Mouse (Mus musculus): ENCODE measurements around the gene Smg8.
A peak's percentile ranks its signal among the peaks of the same experiment; 100 is the strongest.
"Not testable (repeated sequence)": the region's sequence is repeated elsewhere in the genome, so short reads cannot be mapped to it uniquely, and the experiment has no call there.

Smg8 gene

DNA sequence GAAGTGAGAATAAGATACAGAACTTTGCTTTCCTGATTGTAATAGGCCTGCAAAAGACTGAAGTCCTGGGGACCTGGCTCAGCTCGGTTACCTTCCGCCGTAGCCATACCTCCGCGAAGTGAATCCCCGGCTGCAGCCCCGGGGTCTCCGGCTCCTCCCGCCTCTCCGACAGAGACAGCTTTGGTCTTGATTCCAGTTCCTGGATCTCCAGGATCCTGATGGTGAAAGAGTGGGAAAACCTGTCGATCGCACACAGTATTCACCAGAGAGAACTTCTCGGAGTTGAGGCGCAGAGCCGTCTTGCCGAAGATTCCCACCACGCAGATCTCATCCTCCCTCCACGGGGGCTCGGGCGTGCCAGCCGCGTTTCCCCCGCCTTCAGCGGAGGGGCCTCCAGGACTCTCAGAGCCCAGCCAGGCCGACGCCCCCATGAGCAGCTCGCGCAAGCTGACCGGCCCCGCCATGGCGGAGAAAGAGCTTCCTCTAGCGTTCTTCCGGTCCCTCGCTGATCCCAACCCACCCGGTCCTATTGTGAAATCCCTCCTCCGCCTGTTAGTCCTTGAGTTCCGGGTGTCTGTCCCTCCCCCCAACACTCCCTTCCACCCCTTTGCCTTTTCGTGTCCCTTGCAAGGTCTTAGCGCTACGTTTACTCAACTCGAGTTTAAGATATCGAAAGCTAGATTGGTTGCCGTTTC lies at the start of gene Smg8:
Gene Smg8 (minus strand): TSS at position 485 of the 695 bp plus-strand sequence.
- DNase-seq: peak; percentile 69

DNA sequence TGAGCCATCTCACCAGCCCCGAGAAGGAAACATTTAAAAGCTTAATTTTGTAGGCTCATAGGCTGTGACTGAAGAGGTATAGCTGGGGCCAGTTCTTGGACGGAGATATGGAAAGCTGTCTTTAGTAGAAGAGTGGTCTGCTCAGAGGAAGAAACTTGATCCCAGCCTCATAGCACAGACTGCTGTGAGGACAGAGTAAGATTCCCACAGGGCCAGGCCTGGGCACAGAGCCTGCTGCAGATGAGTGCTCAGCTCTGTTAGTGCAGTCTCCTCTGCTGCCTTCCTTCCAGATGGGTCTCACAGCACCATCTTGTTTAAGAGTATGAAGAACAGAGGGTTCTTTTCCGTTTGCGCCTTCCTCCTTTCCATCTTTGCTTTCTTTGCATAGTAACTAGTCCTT lies 49.7 kb upstream of the Smg8 start:
- no peak for DNase-seq

DNA sequence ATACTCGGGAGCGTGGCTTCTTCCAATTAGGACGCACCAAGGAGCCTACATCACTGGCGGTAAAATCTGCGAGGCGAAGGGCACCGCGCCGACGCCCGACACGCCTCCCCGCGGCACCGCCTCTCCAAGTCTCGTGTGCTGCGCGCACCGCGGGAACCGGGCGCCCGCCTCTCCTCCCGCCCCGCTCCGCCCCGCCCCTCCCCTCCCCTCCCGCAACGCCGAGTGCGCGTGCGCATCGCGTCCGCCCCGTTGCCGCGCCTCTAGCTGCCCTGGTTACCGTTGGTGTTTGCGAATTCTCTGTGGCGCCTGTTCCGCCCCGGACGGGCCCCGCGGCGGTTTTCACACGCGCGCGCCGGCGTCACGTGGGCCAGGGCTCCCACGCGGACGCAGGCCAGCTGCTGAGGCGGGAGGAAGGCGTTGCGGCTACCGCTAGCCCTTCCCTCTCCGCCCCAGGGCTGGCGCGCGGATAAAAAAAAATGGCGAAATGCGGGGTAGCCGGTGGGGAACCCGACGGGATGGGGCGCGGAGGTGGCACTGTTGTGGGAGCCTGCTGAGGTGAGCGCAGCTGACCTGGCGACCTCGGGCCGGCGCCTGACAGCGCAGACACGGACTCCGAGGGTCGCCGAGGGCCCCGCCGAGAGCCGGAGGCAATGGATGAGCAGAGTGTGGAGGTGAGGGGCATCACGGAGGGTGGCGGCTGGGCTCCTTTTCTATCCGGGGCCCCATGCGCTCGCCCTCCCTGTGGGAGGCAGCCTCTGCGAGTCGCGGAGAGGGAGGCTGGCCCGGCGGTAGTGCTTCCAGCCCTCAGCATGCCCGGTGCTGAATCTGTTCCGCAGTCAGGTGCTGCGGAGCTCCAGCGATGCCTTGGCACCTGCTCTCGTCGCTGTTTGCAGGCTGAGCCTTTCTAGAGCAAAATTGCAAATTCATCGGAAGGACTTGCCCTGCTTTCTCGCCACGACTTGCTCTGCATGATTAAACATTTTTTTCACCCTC lies 40.5 kb upstream of the Smg8 start, which contains the start of gene Trim37:
Gene Trim37 (plus strand): TSS at position 254 of the 993 bp plus-strand sequence.
- peak; percentile 88 for DNase-seq

DNA sequence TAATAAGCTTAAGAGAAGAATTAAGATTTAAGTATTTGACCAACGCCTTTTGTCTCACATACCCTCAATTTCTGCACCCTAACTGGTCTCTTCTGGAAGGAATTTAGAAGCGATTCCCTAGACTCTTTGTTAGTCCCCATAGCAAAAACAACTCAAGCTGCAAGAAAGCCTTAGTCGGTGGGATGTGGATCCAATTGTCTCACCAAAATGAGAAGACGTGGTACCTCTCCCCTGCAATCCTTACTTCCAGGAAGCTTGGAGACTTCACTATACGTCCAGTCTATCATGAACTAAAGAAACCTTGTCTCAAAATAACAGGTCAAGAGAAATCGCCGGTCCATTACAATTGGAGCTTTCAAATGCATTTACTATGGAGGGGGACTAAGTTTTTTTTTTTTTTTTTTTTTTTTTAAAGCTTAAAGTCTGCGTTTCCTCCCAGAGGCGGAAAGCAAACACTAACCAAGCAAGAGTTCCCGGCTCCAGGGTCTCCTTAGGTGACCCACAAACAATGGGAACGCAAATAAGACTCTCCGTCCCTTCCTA lies 39.8 kb upstream of the Smg8 start:
- DNase-seq: no peak

DNA sequence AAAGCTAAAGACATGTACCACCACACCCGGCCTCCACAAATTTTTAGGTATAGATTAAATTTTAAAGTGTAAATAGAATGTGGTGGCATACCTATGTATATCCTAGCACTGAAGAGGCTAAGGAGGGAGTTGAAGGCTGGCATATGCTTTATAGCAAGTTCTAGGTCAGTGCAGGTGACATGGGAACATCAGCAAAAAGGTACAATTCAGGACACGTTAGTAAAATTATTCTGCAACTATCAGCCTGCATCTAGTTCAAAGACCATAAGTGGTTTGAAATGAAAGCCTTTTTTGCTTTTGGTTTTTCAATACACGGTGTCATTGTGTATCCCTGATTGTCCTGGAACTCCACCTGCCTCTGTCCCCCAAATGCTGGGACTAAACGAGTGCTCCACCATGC lies 39.0 kb upstream of the Smg8 start:
- no peak for DNase-seq

DNA sequence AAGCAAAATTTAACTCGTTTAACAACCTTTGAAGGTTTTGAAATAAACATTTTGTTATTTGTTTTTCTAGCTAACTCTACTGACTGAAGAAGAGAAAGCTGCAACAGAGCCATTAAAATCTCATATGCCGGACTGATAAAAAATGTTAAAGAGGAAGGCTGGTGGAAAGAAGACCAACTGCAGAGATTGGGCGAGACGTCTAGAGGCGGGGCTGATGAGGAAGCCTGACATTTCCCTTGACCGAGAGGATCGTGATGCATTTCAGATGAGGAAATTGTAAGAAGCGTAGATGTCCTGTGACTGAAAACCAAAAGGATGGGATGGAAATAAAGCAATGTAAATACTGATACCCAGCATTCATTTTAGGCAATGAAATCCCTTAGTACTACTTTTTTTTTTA lies 35.3 kb upstream of the Smg8 start:
- DNase-seq: no peak

DNA sequence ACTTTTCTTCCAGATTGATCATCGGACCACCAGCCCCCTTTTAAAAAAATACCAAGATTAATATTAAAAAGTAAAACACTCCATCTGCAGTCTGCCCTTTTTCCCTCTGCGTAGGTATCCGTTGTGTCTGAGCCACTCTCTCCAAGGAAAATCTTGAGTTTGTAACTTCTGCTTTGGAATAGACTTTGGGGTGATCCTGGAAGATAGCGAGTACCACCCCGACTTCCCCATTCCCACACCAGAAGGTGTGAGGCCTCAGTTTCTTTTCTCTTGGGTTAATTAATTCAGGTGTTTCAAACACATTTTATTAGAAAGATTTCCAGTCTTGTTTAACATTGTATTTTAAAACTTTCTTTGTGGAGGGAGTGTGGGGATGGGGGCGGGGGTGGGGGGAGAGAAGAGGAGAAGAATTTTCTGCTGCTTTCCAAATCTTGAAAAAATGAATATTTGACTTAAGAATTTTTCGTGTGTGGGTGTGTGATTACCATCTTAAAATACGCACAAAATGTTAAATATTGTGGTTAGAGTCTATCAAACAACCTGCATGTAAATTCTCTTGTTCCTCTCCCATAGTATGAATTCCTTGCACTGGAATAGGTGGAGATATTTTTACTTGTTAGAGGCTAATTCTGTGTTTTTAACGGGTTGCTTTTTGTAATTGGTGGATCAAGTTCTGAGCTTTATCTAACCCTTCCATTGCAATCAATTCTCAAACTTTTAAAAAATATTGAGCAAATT lies 23.8 kb upstream of the Smg8 start:
- DNase-seq: no peak

DNA sequence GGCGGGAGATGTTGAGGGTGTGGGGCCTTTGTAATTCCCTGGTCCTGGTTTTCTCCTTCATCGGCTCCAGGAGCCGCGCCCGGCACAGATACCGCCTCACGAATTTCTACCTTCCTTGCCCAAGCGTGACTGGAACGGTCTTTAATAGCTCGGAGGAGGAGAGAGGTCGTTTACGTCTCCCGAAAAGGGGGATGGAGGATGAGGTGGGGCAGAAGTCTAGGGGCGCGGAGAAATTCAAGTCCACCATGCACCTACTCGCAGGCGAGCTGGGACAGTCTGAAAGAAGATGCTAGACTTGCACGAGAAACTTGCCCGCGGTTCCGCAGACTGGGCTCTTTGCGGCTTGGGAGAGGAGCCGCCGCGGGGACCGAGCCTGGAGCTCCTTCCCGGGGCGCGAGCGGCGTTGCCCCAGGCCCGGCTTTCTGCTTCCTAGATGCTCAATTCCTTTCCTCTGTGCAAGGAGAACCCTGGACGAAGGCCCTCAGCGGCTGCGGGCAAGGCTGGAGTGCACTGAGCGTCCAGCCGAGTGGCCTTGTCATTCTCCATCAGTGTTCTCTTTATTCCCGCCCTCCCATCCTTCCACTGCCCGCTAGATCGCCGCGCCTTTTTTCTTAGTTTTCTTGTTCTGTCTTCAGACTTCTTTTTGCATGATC lies 23.1 kb upstream of the Smg8 start:
- DNase-seq: no peak

DNA sequence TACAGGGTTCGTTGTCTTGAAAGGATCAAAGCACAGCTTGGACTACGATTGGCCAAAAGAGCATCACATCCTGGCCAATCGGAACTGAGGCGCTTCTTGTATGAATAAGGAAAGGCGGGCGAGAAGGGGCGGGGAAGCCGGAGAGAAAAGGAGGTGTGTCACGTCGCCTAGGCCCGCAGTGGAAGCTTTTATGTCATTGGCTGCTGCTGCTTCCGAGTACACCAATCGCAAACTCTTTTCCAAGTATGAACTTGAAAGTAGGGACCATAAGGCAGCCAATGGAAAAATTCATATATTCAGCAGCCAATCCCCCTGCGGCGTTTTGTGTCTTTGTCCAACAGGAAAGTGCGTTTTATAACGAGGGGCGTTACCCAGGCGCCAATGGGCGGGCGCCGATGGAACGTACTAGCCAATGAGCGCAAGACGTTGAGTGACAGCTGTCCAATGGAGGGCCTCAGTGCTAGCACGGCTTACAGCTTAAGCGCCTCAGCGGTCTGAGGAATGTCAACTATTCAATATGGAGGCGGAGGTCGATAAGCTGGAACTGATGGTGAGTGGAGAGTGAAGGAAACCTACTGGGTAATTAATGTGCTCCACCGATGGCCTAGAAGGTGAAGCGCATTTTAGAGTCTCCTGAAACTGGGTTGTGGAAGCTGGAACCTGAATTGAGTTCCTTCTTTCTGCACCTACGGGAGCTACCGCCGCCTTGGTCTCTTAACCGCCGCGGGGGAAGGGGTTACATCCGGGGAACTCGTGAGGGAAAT lies 22.4 kb upstream of the Smg8 start, which contains the start of gene Ska2:
Gene Ska2 (plus strand): TSS at position 480 of the 764 bp plus-strand sequence.
- DNase-seq: peak; percentile 100

DNA sequence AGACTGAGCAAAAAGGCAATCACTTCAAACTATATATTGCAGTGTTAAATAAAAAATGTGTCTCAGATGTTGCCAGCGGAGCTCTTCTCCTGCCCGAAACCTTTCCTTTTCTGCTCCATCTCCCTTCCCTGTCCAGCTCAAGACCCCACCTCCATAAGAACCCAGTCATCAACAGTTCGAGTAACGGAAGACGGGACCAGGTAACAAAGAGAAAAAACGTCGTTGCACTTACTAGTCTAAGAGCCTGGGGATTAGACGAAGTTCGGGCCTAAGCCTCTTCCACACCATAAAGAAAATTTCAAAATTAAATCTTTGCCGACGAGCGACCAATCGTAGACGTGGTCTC lies 21.8 kb upstream of the Smg8 start, which contains the start of gene Prr11:
Gene Prr11 (minus strand): TSS at position 300 of the 346 bp plus-strand sequence.
- no peak for DNase-seq

DNA sequence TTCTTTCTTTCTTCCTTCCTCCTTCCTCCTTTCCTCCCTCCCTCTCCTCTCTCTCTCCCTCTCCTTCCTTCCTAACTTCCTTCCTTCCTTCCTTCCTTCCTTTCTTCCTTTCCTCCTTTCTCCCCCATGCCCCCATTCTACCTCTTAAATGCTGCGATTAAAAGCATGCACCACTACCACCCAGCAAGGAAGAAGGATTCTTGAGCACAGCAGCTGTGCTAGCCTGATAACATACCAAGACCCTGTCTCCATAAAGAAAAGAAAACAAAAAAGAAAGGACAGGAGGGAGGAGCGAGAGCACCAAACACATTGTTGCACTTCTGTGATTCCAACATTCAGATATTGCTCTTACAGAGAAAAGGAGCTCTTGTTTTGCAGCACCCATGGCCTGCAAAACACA lies 568 bp upstream of the Smg8 start:
- DNase-seq: no peak

DNA sequence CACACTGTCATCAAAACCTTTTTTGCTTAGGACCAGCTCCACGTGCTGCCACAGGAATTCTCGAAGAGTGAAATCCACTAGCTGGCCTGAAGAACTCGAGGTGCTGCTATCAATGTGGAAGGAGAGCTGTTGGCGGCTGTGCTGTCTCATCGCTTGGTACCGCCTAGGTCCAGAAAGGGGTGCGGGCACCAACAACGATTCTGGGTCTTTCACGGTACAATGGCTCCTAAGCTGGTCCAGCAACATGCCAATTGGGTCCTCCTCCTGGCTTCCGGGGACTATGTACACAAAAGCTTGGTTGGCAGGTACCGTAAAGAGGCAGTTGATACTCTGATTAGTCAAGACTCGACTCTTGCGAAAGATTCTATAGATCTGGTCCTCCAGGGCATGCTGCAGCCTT lies 1.1 kb downstream of the Smg8 start:
- no peak for DNase-seq

DNA sequence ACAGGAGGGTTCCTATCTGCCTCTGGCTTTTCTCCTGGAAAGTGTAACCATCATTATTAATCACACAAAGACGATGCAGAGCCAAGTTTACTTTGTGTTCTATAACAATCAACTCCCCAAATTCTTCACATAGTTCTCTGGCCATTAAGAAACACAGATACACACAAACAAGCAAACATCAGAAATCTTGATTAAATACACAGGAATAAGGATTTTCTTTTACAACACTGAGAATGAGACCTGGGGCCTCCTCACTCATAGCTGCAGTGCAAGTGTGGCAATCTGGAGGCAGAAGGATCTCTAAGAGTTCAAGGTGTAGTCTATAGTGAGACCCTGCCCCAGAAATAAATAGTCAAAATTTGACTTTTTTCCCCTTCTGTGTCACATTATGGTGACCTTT lies 2.9 kb downstream of the Smg8 start:
- no peak for DNase-seq

DNA sequence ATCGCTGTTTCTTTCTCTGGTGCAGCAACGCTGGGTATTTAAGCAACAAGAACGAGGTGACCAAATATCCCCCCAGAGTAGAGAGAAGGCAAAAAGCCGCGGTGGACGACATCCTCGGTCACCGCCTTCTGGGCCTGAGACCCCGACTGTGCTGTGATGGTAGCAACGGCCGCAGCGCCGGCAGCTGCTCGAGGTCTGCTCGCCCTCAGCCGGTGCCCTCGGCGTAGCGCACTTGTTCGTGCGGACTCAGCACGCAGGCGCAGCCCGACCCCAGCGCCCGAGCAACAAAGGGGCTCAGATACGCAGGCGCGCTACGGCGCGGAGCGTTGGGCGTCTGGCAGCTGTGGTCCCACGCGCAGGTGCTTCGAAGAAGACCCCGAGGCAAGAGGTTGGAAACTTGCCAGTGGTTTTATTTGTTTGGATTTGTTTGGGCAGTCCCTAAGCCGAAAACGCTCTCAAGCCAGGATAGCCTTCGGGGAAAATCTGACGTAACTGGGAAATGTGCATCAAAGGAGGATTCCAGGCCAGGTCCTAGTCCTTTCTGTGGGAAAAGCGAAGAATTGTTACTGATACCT lies 12.6 kb downstream of the Smg8 start, which contains the start of gene Gdpd1:
Gene Gdpd1 (minus strand): TSS at position 197 of the 575 bp plus-strand sequence.
- DNase-seq: peak; percentile 64

DNA sequence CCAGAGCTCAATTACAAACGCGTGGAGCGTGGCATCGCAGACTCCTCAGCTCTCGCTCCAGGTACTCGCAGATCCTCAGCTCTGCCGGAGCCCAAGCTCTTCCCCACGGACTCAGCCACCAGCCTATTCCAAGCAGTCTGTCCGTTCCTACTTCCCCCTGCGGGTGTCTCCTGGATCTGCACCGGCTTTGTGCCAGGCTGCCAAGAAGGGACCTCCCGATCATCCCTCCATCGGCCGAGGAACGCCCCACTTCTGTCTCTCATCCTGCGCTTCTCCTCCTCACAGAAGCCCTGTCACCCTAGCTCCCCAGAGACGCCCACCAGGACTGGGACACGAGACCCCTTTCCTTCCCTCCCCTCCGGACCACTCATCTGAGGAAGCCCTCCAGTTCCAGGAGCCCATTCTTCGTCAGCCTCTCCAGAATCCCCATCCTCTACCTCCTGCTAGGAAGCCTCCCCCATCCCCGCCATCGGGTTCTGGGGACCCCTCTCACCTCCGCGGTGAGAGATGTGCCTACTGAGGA lies 13.2 kb downstream of the Smg8 start:
- DNase-seq: peak; percentile 43

DNA sequence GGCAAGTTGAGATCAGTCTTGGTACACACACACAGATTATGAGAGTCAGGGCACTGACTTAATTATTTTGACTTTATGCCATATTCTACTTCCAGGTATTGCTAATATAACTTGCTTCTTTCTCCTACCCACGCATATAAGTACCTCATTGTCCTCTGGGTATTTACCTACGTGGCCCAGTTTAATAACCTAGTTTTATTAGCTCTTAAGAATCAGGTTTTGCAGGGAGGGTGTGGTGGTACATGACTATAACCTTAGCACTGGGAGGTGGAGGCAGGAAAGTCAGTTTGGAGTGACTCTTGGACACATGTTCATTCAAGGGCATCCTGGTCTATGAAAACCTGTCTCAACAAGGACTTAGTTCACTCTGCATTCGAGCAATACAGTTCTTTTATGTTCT lies 24.5 kb downstream of the Smg8 start:
- no peak for DNase-seq

DNA sequence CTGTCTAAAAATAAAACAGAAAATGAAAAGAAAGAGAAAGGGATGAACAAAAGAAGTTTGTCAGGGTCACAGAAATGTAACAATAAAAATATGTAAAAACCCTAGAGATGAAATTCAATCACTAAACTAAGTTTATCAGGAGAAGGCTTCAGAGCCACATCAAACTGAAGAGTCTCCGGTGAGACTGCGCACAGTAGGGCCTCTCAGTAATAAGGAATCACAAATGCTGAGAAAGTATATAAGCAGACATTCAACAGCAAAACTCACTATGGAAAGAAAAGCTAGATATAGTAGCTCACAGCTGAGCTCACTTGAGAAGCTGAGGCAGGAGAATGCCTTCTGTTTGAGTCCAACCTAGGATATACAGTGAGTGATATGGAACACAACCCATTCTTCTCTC lies 26.2 kb downstream of the Smg8 start:
- no peak for DNase-seq

DNA sequence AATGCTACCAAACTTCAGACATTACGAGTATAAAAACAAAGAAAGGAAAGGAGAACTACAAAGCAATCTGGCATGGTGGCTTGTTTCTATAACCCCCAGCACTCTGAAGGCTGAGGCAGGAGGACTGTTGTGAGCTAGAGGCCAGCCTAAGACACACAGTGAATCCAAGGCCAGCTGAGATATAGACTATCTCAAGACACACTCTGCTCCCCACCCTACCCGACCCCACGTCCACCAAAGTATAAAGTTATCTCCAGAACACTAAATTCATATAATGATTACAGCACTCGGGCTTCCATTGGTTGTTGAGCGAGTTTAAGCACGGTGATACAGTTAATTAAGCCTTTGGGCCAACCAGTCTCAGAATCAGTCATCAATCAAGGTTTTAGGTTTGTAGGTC lies 30.3 kb downstream of the Smg8 start:
- no peak for DNase-seq

DNA sequence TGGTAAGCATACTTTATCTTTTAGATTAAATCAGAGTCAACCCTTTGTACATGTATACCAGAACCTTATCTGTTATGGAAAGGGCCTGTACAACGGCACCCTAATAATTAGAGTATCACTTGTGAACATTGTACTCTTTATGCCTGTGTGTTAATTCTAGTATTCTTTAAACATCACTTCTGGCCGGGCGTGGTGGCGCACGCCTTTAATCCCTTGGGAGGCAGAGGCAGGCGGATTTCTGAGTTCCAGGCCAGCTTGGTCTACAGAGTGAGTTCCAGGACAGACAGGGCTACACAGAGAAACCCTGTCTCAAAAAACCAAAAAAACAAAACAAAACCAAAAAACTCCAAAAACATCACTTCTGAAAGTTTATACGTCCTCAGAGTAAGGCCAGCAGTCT lies 37.7 kb downstream of the Smg8 start:
- not testable (repeated sequence) for DNase-seq

DNA sequence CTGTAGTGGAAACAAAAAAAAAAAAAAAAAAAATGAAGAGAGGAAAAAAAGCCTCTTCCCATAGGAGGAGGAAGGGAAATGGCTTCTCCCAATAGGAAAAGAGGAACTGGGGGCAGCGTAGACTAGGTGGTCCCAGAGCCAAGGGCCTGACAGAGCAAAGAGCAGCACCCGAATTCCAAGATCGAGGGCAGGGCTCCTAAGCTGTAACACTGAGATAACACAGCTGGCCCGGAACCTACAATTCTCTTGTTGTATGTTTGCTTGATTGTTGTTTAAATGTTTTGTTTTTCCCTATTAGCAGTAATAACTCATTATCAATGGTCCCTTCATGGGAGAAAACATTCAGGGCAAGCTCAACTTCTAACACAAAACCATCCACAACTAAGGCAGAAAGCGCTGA lies 39.6 kb downstream of the Smg8 start:
- DNase-seq: no peak

DNA sequence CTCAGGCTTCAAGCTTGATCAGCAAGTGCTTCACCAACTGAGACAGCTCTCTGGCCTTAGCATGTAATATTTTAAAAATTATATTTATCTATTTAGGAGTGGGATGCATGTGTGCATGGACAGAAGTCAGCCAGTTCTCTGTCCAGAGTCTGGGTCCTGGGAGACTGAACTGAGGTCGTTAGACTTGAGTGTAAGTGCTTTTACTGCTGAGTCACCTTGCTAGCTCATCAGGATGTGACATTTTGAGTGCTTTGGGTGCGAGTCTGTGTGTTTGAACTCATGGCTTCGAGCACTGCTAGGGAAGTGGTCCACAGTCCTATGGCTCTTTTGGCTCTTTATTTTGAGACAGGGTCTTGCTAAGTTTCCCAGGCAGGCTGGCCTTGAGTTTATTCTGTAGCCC lies 43.5 kb downstream of the Smg8 start:
- no peak for DNase-seq
